Mouse (Mus musculus): Measurements from ENCODE around the gene Lce3d. TPM values are rescaled to one million over a fixed set of nuclear protein-coding genes. Genes with fewer than 3 reads are reported as not detected.

Lce3d gene
- polyA plus RNA-seq, 1 experiment from 2014 or later = not detected

Other genes starting within 250 kb of the Lce3d start
- gene Lce1e, start 248.3 kb upstream of the Lce3d start, polyA plus RNA-seq (2015; fragmentation: Nextera tagmentation; extraction: Ambion mirVana) = not detected in 2 replicates
- not detected in 2 replicates for gene Lce1f, start 237.0 kb upstream of the Lce3d start, polyA plus RNA-seq (2015; fragmentation: Nextera tagmentation; extraction: Ambion mirVana)
- not detected in 2 replicates for gene Gm38119, start 218.3 kb upstream of the Lce3d start, polyA plus RNA-seq (2015; fragmentation: Nextera tagmentation; extraction: Ambion mirVana)
- not detected in 2 replicates for gene Lce1g, start 205.1 kb upstream of the Lce3d start, polyA plus RNA-seq (2015; fragmentation: Nextera tagmentation; extraction: Ambion mirVana)
- gene Lce1h, start 192.3 kb upstream of the Lce3d start, polyA plus RNA-seq (2015; fragmentation: Nextera tagmentation; extraction: Ambion mirVana) = not detected in 2 replicates
- gene Lce1i, start 178.5 kb upstream of the Lce3d start, polyA plus RNA-seq (2015; fragmentation: Nextera tagmentation; extraction: Ambion mirVana) = not detected in 2 replicates
- gene Lce1j, start 166.9 kb upstream of the Lce3d start, polyA plus RNA-seq (2015; fragmentation: Nextera tagmentation; extraction: Ambion mirVana) = not detected in 2 replicates
- gene Lce1k, start 149.5 kb upstream of the Lce3d start, polyA plus RNA-seq (2015; fragmentation: Nextera tagmentation; extraction: Ambion mirVana) = not detected in 2 replicates
- gene Kprp, start 130.1 kb upstream of the Lce3d start, polyA plus RNA-seq (2015; fragmentation: Nextera tagmentation; extraction: Ambion mirVana) = not detected in 2 replicates
- gene Lce1l, start 106.1 kb upstream of the Lce3d start, polyA plus RNA-seq (2015; fragmentation: Nextera tagmentation; extraction: Ambion mirVana) = not detected in 2 replicates
- not detected in 2 replicates for gene 2310050C09Rik, start 87.2 kb upstream of the Lce3d start, polyA plus RNA-seq (2015; fragmentation: Nextera tagmentation; extraction: Ambion mirVana)
- gene Lce3a, start 31.2 kb upstream of the Lce3d start, polyA plus RNA-seq (2015; fragmentation: Nextera tagmentation; extraction: Ambion mirVana) = not detected in 2 replicates
- not detected in 2 replicates for gene Lce3b, start 24.4 kb upstream of the Lce3d start, polyA plus RNA-seq (2015; fragmentation: Nextera tagmentation; extraction: Ambion mirVana)
- gene Lce3c, start 12.9 kb upstream of the Lce3d start, polyA plus RNA-seq (2015; fragmentation: Nextera tagmentation; extraction: Ambion mirVana) = not detected in 2 replicates
- gene Lce3e, start 9.7 kb downstream of the Lce3d start, polyA plus RNA-seq (2015; fragmentation: Nextera tagmentation; extraction: Ambion mirVana) = not detected in 2 replicates
- 0.46 TPM in 1 of 2 replicates, not detected in the other for gene Lce3f, start 34.8 kb downstream of the Lce3d start, polyA plus RNA-seq (2015; fragmentation: Nextera tagmentation; extraction: Ambion mirVana)
- 0.59 TPM in 1 of 2 replicates, not detected in the other for gene Crct1, start 58.3 kb downstream of the Lce3d start, polyA plus RNA-seq (2015; fragmentation: Nextera tagmentation; extraction: Ambion mirVana)
- gene Lce1m, start 61.7 kb downstream of the Lce3d start, polyA plus RNA-seq (2015; fragmentation: Nextera tagmentation; extraction: Ambion mirVana) = not detected in 2 replicates
- not detected in 2 replicates for gene Gm4858, start 111.4 kb downstream of the Lce3d start, polyA plus RNA-seq (2015; fragmentation: Nextera tagmentation; extraction: Ambion mirVana)
- gene Crnn, start 187.4 kb downstream of the Lce3d start, polyA plus RNA-seq (2015; fragmentation: Nextera tagmentation; extraction: Ambion mirVana) = not detected in 2 replicates
- not detected in 2 replicates for gene Flg2, start 239.9 kb downstream of the Lce3d start, polyA plus RNA-seq (2015; fragmentation: Nextera tagmentation; extraction: Ambion mirVana)

Measured in neural tube, embryonic 13.5 days (tissue).